Mouse (Mus musculus): ENCODE data around the gene Mrpl51.

Gene Mrpl51

GRCm38 (mm10) chr6:125233816-125234519 lies 42.4 kb downstream of the Mrpl51 start:
- peak; percentile 80 for DNase-seq (ENCODE audit: low spot score)

GRCm38 (mm10) chr6:125234520-125234828 lies 42.9 kb downstream of the Mrpl51 start:
- no peak for DNase-seq (ENCODE audit: low spot score)

- no peak for DNase-seq (ENCODE audit: low spot score)
Observed at GRCm38 (mm10) chr6:125236341-125236740, 44.7 kb downstream of the Mrpl51 start.

- DNase-seq (ENCODE audit: low spot score) = no peak
Observed at GRCm38 (mm10) chr6:125236782-125237181, 45.2 kb downstream of the Mrpl51 start, which contains the start of gene Cd27. Gene Cd27, minus strand, starts transcription at chr6:125237010.

- DNase-seq (ENCODE audit: low spot score) = no peak
Observed at GRCm38 (mm10) chr6:125237421-125237820, 45.8 kb downstream of the Mrpl51 start.

- DNase-seq (ENCODE audit: low spot score) = no peak
Observed at GRCm38 (mm10) chr6:125238396-125238795, 46.8 kb downstream of the Mrpl51 start.

GRCm38 (mm10) chr6:125239547-125239946 lies 47.9 kb downstream of the Mrpl51 start:
- DNase-seq (ENCODE audit: low spot score) = no peak

GRCm38 (mm10) chr6:125240617-125241016 lies 49.0 kb downstream of the Mrpl51 start:
- DNase-seq (ENCODE audit: low spot score) = no peak

- DNase-seq (ENCODE audit: low spot score) = no peak
Observed at GRCm38 (mm10) chr6:125241566-125241965, 50.0 kb downstream of the Mrpl51 start.

- DNase-seq (ENCODE audit: low spot score) = peak; percentile 31
Observed at GRCm38 (mm10) chr6:125244551-125244950, 53.0 kb downstream of the Mrpl51 start.
